Mouse (Mus musculus) CH12F3 (cell line): ENCODE results near the gene Dhx9.
"Not testable (repeated sequence)": the region's sequence is repeated elsewhere in the genome, so short reads cannot be mapped to it uniquely, and the experiment has no call there.

Source experiments
- in situ Hi-C: fragments of 300-500 bp; cut with MboI; formaldehyde crosslinking; loops from 2 replicates; pipeline ENCODE4 v1.14.3; 2020; ENCODE audit warnings: low sequenced_read_pairs

Gene Dhx9

GRCm38 (mm10) chr1:153487500-153487879, at the start of gene Dhx9:
Gene Dhx9 (minus strand): TSS chr1:153487660.
- in situ Hi-C loops = no loop called here

GRCm38 (mm10) chr1:153535611-153536010, 48.2 kb upstream of the Dhx9 start:
- in situ Hi-C loops = no loop called here

DNA sequence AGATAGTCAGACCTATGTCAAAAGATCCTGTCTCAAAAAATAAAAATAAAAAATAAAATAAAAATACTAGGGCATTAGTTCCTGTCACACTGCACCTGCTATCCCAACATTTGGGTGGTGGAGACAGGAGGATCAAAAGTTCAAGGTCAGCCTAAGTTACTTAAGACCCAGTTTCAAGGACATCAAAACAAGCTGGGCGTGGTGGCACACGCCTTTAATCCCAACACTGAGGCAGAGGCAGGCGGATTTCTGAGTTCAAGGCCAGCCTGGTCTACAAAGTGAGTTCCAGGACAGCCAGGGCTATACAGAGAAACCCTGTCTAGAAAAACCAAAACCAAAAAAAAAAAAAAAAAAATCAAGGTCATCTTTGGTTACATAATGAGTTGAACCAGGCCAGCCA, 45.4 kb upstream of the Dhx9 start:
- in situ Hi-C loops = not testable (repeated sequence)

GRCm38 (mm10) chr1:153532234-153532841, 44.9 kb upstream of the Dhx9 start:
- in situ Hi-C loops = no loop called here

GRCm38 (mm10) chr1:153531677-153532233, 44.3 kb upstream of the Dhx9 start:
- in situ Hi-C loops = no loop called here

GRCm38 (mm10) chr1:153522116-153522515, 34.7 kb upstream of the Dhx9 start:
- in situ Hi-C loops = no loop called here

DNA sequence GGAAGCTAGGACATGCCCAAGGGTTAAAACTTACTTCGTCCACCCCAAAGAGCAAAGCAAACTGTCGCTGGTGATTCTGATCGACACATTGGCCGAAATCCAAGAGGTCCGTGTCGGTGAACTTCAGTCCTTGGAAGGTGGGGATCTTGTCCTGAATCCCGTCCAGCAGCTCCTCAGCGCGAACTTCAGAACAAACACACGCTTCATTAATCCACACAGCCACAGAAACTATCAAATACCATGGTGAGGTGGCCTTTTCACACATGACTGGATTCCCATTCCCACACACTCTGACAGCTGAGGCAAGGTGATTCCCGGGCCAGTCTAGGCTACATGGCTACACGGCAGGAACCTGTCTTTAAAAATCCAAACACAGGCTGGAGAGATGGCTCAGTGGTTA, 27.9 kb upstream of the Dhx9 start:
- in situ Hi-C loops = no loop called here

- in situ Hi-C loops = no loop called here
These were observed 23.0 kb upstream of the Dhx9 start for GRCm38 (mm10) chr1:153510330-153511009.

- in situ Hi-C loops = not testable (repeated sequence)
These were observed 22.1 kb upstream of the Dhx9 start for GRCm38 (mm10) chr1:153509569-153509968.

- in situ Hi-C loops = no loop called here
These were observed 21.6 kb upstream of the Dhx9 start for GRCm38 (mm10) chr1:153509012-153509411.

GRCm38 (mm10) chr1:153506266-153506665, 18.8 kb upstream of the Dhx9 start:
- in situ Hi-C loops = no loop called here

GRCm38 (mm10) chr1:153501644-153502321, 14.3 kb upstream of the Dhx9 start:
- in situ Hi-C loops = no loop called here

- in situ Hi-C loops = no loop called here
These were observed 12.6 kb upstream of the Dhx9 start for GRCm38 (mm10) chr1:153500030-153500429.

- in situ Hi-C loops = no loop called here
These were observed 8.6 kb upstream of the Dhx9 start for GRCm38 (mm10) chr1:153496030-153496429.

DNA sequence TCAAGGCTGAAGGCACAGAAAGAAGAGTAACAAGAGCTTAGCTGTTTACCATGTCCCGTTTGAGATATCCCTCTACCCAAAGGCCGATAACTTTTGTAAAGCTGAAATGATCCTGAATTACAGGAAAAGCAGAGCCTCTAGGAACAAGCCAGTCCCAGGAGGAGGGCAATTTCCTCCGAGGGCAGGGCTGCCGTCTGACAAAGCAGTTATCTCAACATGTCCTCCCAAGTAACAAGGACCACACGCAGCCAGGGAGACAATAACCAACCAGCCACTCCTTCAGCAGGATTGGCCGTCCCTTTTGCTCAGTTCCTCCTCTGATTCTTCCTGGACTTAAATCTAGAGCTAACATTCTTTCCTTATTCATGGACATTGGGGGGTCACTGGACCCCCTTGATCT, 6.5 kb upstream of the Dhx9 start:
- in situ Hi-C loops = no loop called here

- in situ Hi-C loops = no loop called here
These were observed 5.9 kb upstream of the Dhx9 start for GRCm38 (mm10) chr1:153493338-153493737.

GRCm38 (mm10) chr1:153491822-153492221, 4.4 kb upstream of the Dhx9 start:
- in situ Hi-C loops = no loop called here

DNA sequence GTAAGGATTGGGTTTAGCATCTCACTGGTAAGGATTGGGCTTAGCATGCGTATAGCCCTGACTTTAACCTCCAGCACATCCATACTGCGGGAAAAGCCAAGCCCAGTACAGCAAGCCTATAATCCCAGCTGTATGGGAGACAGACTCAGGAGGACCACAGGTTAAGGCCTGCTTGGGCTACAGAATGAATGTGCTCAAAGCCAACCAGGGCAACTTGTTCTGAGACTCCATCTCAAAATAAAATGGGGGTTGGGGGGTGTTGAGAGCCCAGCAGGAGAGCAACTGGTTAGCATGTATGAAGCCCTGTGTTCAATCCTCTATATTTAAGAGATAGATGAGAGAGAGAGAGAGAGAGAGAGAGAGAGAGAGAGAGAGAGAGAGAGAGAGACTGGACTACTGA, 3.9 kb upstream of the Dhx9 start:
- in situ Hi-C loops = no loop called here

- in situ Hi-C loops = no loop called here
These were observed 2.5 kb upstream of the Dhx9 start for GRCm38 (mm10) chr1:153489963-153490362.

DNA sequence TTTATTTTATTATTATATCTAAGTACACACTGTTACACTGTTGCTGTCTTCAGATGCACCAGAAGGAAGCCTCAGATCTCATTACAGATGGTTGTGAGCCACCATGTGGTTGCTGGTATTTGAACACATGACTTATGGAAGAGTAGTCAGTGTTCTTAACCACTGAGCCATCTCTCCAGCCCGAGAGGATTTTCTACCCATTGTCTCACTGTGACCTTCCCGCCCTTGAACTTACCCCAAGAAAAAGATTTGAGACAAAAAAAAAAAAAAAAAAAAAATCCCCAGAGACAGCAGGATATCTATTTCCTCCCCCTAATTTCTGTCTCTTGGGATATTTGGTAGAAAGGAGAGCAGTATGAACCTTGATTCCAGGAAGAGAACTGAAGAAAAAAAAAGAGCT, 2.1 kb upstream of the Dhx9 start:
- in situ Hi-C loops = no loop called here

DNA sequence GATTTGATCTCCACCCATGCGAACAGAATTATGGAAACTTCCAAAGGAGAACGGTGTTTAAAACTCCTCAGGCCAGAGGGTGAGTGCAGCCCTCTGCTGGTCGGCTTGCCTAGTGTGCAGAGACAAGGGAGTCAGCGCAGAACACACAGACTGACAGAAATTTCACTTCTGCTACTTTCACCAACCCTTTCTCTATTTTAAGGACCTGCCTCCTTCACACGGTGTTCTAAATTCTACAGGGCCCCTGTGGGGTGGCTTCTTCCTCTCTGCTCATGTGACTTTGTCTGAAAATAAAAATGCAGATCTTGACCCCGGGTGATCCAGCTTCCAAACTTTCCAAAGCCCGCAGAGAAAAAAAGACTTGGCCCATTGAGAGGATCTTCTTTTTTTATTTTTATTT, 1.7 kb upstream of the Dhx9 start:
- in situ Hi-C loops = no loop called here
